Mouse (Mus musculus) midbrain, embryonic 16.5 days (tissue): Measurements from ENCODE around the gene Hdac5. TPM values are rescaled to one million over a fixed set of nuclear protein-coding genes. Genes with fewer than 3 reads are reported as not detected.

Experiments
- ATAC-seq: fragments of 200-750 bp; cut with Nextera tagmentation; 2 replicates; pipeline ENCODE4 v1.8.0; 2017; ENCODE audit warnings: moderate TSS enrichment
- H3K27ac ChIP-seq: fragments of 300-500 bp; sonication (generic); 2 replicates; pipeline ENCODE4 v1.5.1; 2014; ENCODE audit warnings: mild to moderate bottlenecking, low read length, mixed read lengths
- H3K27me3 ChIP-seq: fragments of 300-500 bp; sonication (generic); 2 replicates; pipeline ENCODE4 v1.6.1; 2014; ENCODE audit warnings: low read depth, low read length, mixed read lengths; ENCODE audit not compliant: control insufficient read depth, insufficient read depth
- H3K36me3 ChIP-seq: fragments of 300-500 bp; sonication (generic); 2 replicates; pipeline ENCODE4 v1.6.1; 2014; ENCODE audit warnings: mild to moderate bottlenecking, low read length, moderate library complexity, mixed read lengths; ENCODE audit not compliant: control insufficient read depth, insufficient read depth
- H3K4me1 ChIP-seq: fragments of 300-500 bp; sonication (generic); 2 replicates; pipeline ENCODE4 v1.6.1; 2014; ENCODE audit warnings: mild to moderate bottlenecking, low read length, mixed read lengths; ENCODE audit not compliant: control insufficient read depth, insufficient read depth
- H3K4me2 ChIP-seq: fragments of 300-500 bp; sonication (generic); 2 replicates; pipeline ENCODE4 v1.6.1; 2014; ENCODE audit warnings: mild to moderate bottlenecking, low read length, mixed read lengths
- H3K4me3 ChIP-seq: fragments of 300-500 bp; sonication (generic); 2 replicates; pipeline ENCODE4 v1.5.1; 2014; ENCODE audit warnings: low read depth, mild to moderate bottlenecking, low read length, moderate library complexity, mixed read lengths
- H3K9ac ChIP-seq: fragments of 300-500 bp; sonication (generic); 2 replicates; pipeline ENCODE4 v1.6.1; 2014; ENCODE audit warnings: low read depth, low read length, mixed read lengths
- H3K9me3 ChIP-seq: fragments of 300-500 bp; sonication (generic); replicated peaks from 2 replicates; pipeline ENCODE4 v1.6.1; 2014; ENCODE audit warnings: mild to moderate bottlenecking, low read length, mixed read lengths; ENCODE audit not compliant: control insufficient read depth, poor library complexity, severe bottlenecking
- whole genome bisulfite sequencing: fragments of 180-500 bp; shearing (Covaris S2); extraction: QIAGEN DNeasy Blood & Tissue Kit; methylation state at CpG from one replicate; pipeline ENCODE4 v1.1.7; 2014; 5-methylcytosine and 5-hydroxymethylcytosine counted together
- polyA plus RNA-seq: library from polyadenylated mRNA; unstranded; fragments of >200 nt; fragmentation: Nextera tagmentation; extraction: Ambion mirVana; gene quantifications from 2 replicates; pipeline ENCODE4 v1.2.1, GENCODE M21; 2015

The Hdac5 gene
- polyA plus RNA-seq, 1 experiment from 2014 or later, result 74.4 TPM

GRCm38 (mm10) chr11:102186235-102186634 lies 43.7 kb downstream of the Hdac5 start:
- peaks cover 5% of the 10 kb centered on the region; the same call in 1 of the 2 replicates for H3K36me3 ChIP-seq
- ATAC-seq, result no peak
- no peak overlapping the region for H3K9ac ChIP-seq
- no peaks in the 10 kb centered on the region for H3K9me3 ChIP-seq
- H3K4me1 ChIP-seq, result peaks cover 38% of the 10 kb centered on the region
- H3K4me3 ChIP-seq, result no peak overlapping the region
- H3K27ac ChIP-seq, result 0 out of 2 replicates have a peak overlapping the region, but pooled peaks have one; percentile 62
- 86% methylated on average over 1 of the region's 1 CpGs for WGBS
- no peak overlapping the region for H3K4me2 ChIP-seq
- no peaks in the 10 kb centered on the region for H3K27me3 ChIP-seq

- H3K9ac ChIP-seq, result no peak overlapping the region
- H3K27ac ChIP-seq, result peak overlapping the region; percentile 97; the same call in 1 of the 2 replicates
- peak overlapping the region; percentile 74 for H3K4me2 ChIP-seq
- 58% methylated on average over 3 of the region's 3 CpGs for WGBS
- peaks cover 35% of the 10 kb centered on the region for H3K4me1 ChIP-seq
- H3K9me3 ChIP-seq, result no peaks in the 10 kb centered on the region
- H3K36me3 ChIP-seq, result peaks cover 7% of the 10 kb centered on the region; the same call in 1 of the 2 replicates
- no peaks in the 10 kb centered on the region for H3K27me3 ChIP-seq
- H3K4me3 ChIP-seq, result peak overlapping the region; percentile 95; the same call in 1 of the 2 replicates
- ATAC-seq, result no peak
Measured at GRCm38 (mm10) chr11:102185677-102186076, 44.3 kb downstream of the Hdac5 start.

- H3K36me3 ChIP-seq, result peaks cover 7% of the 10 kb centered on the region; the same call in 1 of the 2 replicates
- peak within 1 kb of the TSS; percentile 95 for H3K4me3 ChIP-seq
- no peaks in the 10 kb centered on the region for H3K9me3 ChIP-seq
- peak within 1 kb of the TSS; percentile 97 for H3K27ac ChIP-seq
- ATAC-seq, result peak; percentile 83
- 1% methylated on average over 68 of the region's 70 CpGs for WGBS
- H3K4me1 ChIP-seq, result peaks cover 37% of the 10 kb centered on the region
- no peaks in the 10 kb centered on the region for H3K27me3 ChIP-seq
- H3K9ac ChIP-seq, result peak within 1 kb of the TSS; percentile 92
- peak within 1 kb of the TSS; percentile 74 for H3K4me2 ChIP-seq
Measured at GRCm38 (mm10) chr11:102184646-102185495, 45.1 kb downstream of the Hdac5 start, which contains the start of gene Lsm12. Gene Lsm12 (minus strand): TSS chr11:102185296.

- Histone ChIP-seq H3K27me3 (no peaks in the 10 kb centered on the region), H3K4me1 (peaks cover 37% of the 10 kb centered on the region), H3K9ac (peak overlapping the region; percentile 92), H3K4me2 (peak overlapping the region; percentile 74), H3K4me3 (peak overlapping the region; percentile 95), H3K27ac (peak overlapping the region; percentile 97), H3K9me3 (no peaks in the 10 kb centered on the region), H3K36me3 (peaks cover 7% of the 10 kb centered on the region; the same call in 1 of the 2 replicates)
- peak; percentile 3; the same call in 1 of the 2 replicates for ATAC-seq
- WGBS, result 5% methylated on average over 7 of the region's 7 CpGs
Measured at GRCm38 (mm10) chr11:102184253-102184645, 45.7 kb downstream of the Hdac5 start.

GRCm38 (mm10) chr11:102179836-102180235 lies 50.1 kb downstream of the Hdac5 start:
- Histone ChIP-seq H3K27me3 (no peaks in the 10 kb centered on the region), H3K4me3 (no peak overlapping the region), H3K4me2 (no peak overlapping the region), H3K4me1 (peaks cover 28% of the 10 kb centered on the region), H3K27ac (no peak overlapping the region), H3K9ac (no peak overlapping the region), H3K36me3 (peaks cover 15% of the 10 kb centered on the region), H3K9me3 (no peaks in the 10 kb centered on the region)
- ATAC-seq, result no peak

- Histone ChIP-seq H3K36me3 (peaks cover 23% of the 10 kb centered on the region), H3K9ac (no peak overlapping the region), H3K4me1 (no peaks in the 10 kb centered on the region), H3K4me2 (no peak overlapping the region), H3K27me3 (no peaks in the 10 kb centered on the region), H3K27ac (no peak overlapping the region), H3K9me3 (no peaks in the 10 kb centered on the region), H3K4me3 (no peak overlapping the region)
- ATAC-seq, result no peak
- WGBS, result 93% methylated on average over 5 of the region's 5 CpGs
Measured at GRCm38 (mm10) chr11:102168689-102169088, 61.3 kb downstream of the Hdac5 start.

- ATAC-seq, result no peak
- H3K9ac ChIP-seq, result no peak overlapping the region
- no peak overlapping the region for H3K4me3 ChIP-seq
- H3K4me2 ChIP-seq, result no peak overlapping the region
- H3K4me1 ChIP-seq, result no peaks in the 10 kb centered on the region
- H3K9me3 ChIP-seq, result no peaks in the 10 kb centered on the region
- peaks cover 30% of the 10 kb centered on the region for H3K36me3 ChIP-seq
- 97% methylated on average over 5 of the region's 5 CpGs for WGBS
- H3K27me3 ChIP-seq, result no peaks in the 10 kb centered on the region
- H3K27ac ChIP-seq, result no peak overlapping the region
Measured at GRCm38 (mm10) chr11:102167539-102167938, 62.4 kb downstream of the Hdac5 start.

GRCm38 (mm10) chr11:102165971-102166722 lies 63.8 kb downstream of the Hdac5 start:
- peaks cover 30% of the 10 kb centered on the region for H3K36me3 ChIP-seq

More at GRCm38 (mm10) chr11:102165971-102166722, 63.8 kb downstream of the Hdac5 start:
- H3K27ac ChIP-seq, result no peak overlapping the region
- no peaks in the 10 kb centered on the region for H3K27me3 ChIP-seq
- H3K4me3 ChIP-seq, result no peak overlapping the region
- no peaks in the 10 kb centered on the region for H3K4me1 ChIP-seq
- no peak overlapping the region for H3K9ac ChIP-seq
- ATAC-seq, result no peak
- 83% methylated on average over 6 of the region's 6 CpGs for WGBS
- H3K9me3 ChIP-seq, result no peaks in the 10 kb centered on the region
- H3K4me2 ChIP-seq, result no peak overlapping the region
